Mouse (Mus musculus): ENCODE results near the gene Sftpa1.

DNA sequence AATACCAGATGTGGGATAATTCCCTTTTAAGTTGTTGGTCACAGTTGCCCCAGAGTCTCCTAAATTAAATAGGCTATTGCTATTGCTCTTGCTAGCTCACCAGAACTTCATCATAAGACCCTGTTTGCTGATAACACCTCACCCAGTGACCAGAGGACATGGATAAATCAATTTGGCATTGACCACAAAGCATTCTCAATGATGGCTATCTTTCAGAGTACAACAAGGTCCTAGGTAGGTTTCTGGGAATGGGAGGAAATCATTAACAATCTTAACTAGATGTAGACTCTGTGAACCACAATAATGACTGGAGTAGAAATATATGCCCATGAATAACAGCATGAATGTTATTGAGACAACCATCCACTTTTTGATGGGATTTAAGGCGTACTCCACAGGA, 9.1 kb downstream of the Sftpa1 start:
- TF ChIP-seq CTCF (IDR thresholded peaks at IDR 0.05; ENCODE audit: borderline replicate concordance, insufficient read depth, low read length) (no peak), POLR2A (IDR thresholded peaks at IDR 0.05; ENCODE audit: low read depth, low read length) (no peak)

All from embryonic fibroblast, embryonic 13.5 days (primary cell).